9 mouse cellular contexts compared by ENCODE assay signal in genomic region chr12:105337290-105338005, GRCm38 (mm10). TPM values are rescaled to one million over a fixed set of nuclear protein-coding genes. Genes with fewer than 3 reads are reported as not detected.
A peak's percentile ranks its signal among the peaks of the same experiment; 100 is the strongest.
DNase-seq lines count a peak whose midpoint lies in the region; ATAC-seq lines count a peak whose summit lies in the region.
"Had no signal": no experiment of that assay in that cellular context is flagged by ENCODE, and none has a peak within 500 bp of the region (broad histone marks: within the 10 kb centered on the region; RNA-seq: fewer than 3 reads in every experiment).

No protein-coding gene starts in this region.

- peak overlapping the region; percentile 48 for H3K4me3 ChIP-seq in heart, embryonic 11.5 days (ENCODE audit: low read depth, low read length)
- H3K4me3 ChIP-seq in forebrain, embryonic 13.5 days, result peak overlapping the region; percentile 64
- peak overlapping the region; percentile 35; the same call in 1 of the 2 replicates for H3K4me3 ChIP-seq in liver, embryonic 16.5 days (ENCODE audit: low read depth, low read length)

- 3% methylated on average over 31 of the region's 31 CpGs for WGBS in heart, embryonic 11.5 days (ENCODE audit: insufficient replicate concordance)
- 4% methylated on average over 25 of the region's 31 CpGs for WGBS in forebrain, embryonic 13.5 days
- 4% methylated on average over 28 of the region's 31 CpGs for WGBS in liver, embryonic 16.5 days (ENCODE audit: insufficient replicate concordance)

- H3K36me3 ChIP-seq in heart, embryonic 11.5 days (ENCODE audit: control insufficient read depth, insufficient read depth, low read length), result no peaks in the 10 kb centered on the region
- no peaks in the 10 kb centered on the region for H3K36me3 ChIP-seq in forebrain, embryonic 13.5 days (ENCODE audit: poor library complexity, severe bottlenecking)
- H3K36me3 ChIP-seq in liver, embryonic 16.5 days (ENCODE audit: control insufficient read depth, insufficient read depth), result no peaks in the 10 kb centered on the region

- H3K9me3 ChIP-seq in heart, embryonic 11.5 days (replicated peaks; ENCODE audit: control insufficient read depth, low read length), result no peaks in the 10 kb centered on the region
- H3K9me3 ChIP-seq in forebrain, embryonic 13.5 days (replicated peaks), result no peaks in the 10 kb centered on the region
- no peaks in the 10 kb centered on the region for H3K9me3 ChIP-seq in liver, embryonic 16.5 days (replicated peaks; ENCODE audit: control insufficient read depth, low read length)

- no peak overlapping the region for H3K27ac ChIP-seq in heart, embryonic 11.5 days (ENCODE audit: low read depth, low read length)
- no peak overlapping the region for H3K27ac ChIP-seq in forebrain, embryonic 13.5 days
- H3K27ac ChIP-seq in liver, embryonic 16.5 days (ENCODE audit: low read length), result no peak overlapping the region

- peak overlapping the region; percentile 98 for H3K4me2 ChIP-seq in heart, embryonic 11.5 days
- H3K4me2 ChIP-seq in forebrain, embryonic 13.5 days, result peak overlapping the region; percentile 96
- peak overlapping the region; percentile 54 for H3K4me2 ChIP-seq in liver, embryonic 16.5 days (ENCODE audit: low read depth, low read length)

- H3K9ac ChIP-seq in heart, embryonic 11.5 days (ENCODE audit: low read depth, low read length), result 0 out of 2 replicates have a peak overlapping the region, but pooled peaks have one; percentile 7
- peak overlapping the region; percentile 68 for H3K9ac ChIP-seq in forebrain, embryonic 13.5 days
- H3K9ac ChIP-seq in liver, embryonic 16.5 days (ENCODE audit: low read depth, low read length), result no peak overlapping the region

- H3K4me1 ChIP-seq in heart, embryonic 11.5 days (ENCODE audit: control insufficient read depth, insufficient read depth, low read length), result peaks cover 6% of the 10 kb centered on the region; the same call in 1 of the 2 replicates
- peaks cover 15% of the 10 kb centered on the region for H3K4me1 ChIP-seq in forebrain, embryonic 13.5 days
- H3K4me1 ChIP-seq in liver, embryonic 16.5 days (ENCODE audit: control insufficient read depth, low read depth, low read length), result no peaks in the 10 kb centered on the region

- H3K27me3 ChIP-seq in heart, embryonic 11.5 days (ENCODE audit: control insufficient read depth, insufficient read depth, low read length), result peaks cover 54% of the 10 kb centered on the region
- H3K27me3 ChIP-seq in forebrain, embryonic 13.5 days, result peaks cover 25% of the 10 kb centered on the region
- H3K27me3 ChIP-seq in liver, embryonic 16.5 days (ENCODE audit: control insufficient read depth, insufficient read depth, low read depth, low read length), result peaks cover 30% of the 10 kb centered on the region

- no peak for DNase-seq in heart, adult 9 months (ENCODE audit: low spot score in 2 of 2)
- DNase-seq in R1 (ENCODE audit: low read depth, low spot score), result peak; percentile 50
- no peak for DNase-seq in adrenal gland, adult 18-20 months (ENCODE audit: low spot score in 2 of 2)
- DNase-seq in left cerebral cortex, adult 8-10 months (ENCODE audit: low spot score in 2 of 2), result no peak
- DNase-seq in adrenal gland, adult 8-10 months, result no peak

- ATAC-seq in heart, embryonic 11.5 days (replicated peaks; ENCODE audit: insufficient number of reproducible peaks, low FRiP score, low TSS enrichment), result no peak
- ATAC-seq in forebrain, embryonic 13.5 days, result no peak
- no peak for ATAC-seq in liver, embryonic 16.5 days (ENCODE audit: low read depth)
- ATAC-seq: CD4-positive, CD25-positive, alpha-beta regulatory T cell, adult 4 months had no signal

RNA-seq across cellular contexts. Expression of gene Tunar, which starts 3.8 kb away (rescaled TPM):
- 0.14 TPM in 1 of 2 replicates, not detected in the other for polyA plus RNA-seq in heart, embryonic 11.5 days (2014; fragmentation: Nextera tagmentation; extraction: Ambion mirVana)
- polyA plus RNA-seq in forebrain, embryonic 13.5 days (2015; fragmentation: Nextera tagmentation; extraction: Ambion mirVana), result 2.0 and 2.7 TPM in 2 replicates
- polyA plus RNA-seq in liver, embryonic 16.5 days (2015; fragmentation: Nextera tagmentation; extraction: Ambion mirVana), result not detected in 2 replicates
- under 1 TPM; 0.38 to 0.40 TPM for total RNA-seq in adrenal gland, adult 18-20 months (2021)
- 10 to 100 TPM in 1 of 4 experiments, 1 to 10 TPM in 3; 9.0 to 10.2 (median 9.4) TPM for total RNA-seq in left cerebral cortex, adult 8-10 months (2022)
- 1 to 10 TPM in 1 of 4 experiments, under 1 TPM in 3; 0.38 to 1.3 (median 0.46) TPM for total RNA-seq in adrenal gland, adult 8-10 months (2022)
- polyA plus RNA-seq: CD4-positive, CD25-positive, alpha-beta regulatory T cell, adult 4 months had no signal

Comparison
In these comparisons a context has a peak if more than half of its experiments do, and no peak if none do; other contexts are left out.
1. RNA of gene Tunar, which starts 3.8 kb away (total RNA-seq): 9.0 to 10.2 TPM in left cerebral cortex, adult 8-10 months; 0.38 to 1.3 TPM in adrenal gland, adult 8-10 months and 0.38 to 0.40 TPM in adrenal gland, adult 18-20 months; every median in the first group is over 4 times any median in the second.
2. Peak in every context shown above with its lines, with median percentiles within 50 percentile points of each other: H3K4me2 ChIP-seq and H3K4me3 ChIP-seq.